Mouse (Mus musculus) midbrain, embryonic 12.5 days (tissue): ENCODE measurements around the gene Fgd1. TPM values are rescaled to one million over a fixed set of nuclear protein-coding genes. Genes with fewer than 3 reads are reported as not detected.

Experiments
- ATAC-seq: fragments of 200-750 bp; cut with Nextera tagmentation; 2 replicates; pipeline ENCODE4 v1.8.0; 2017; ENCODE audit warnings: low read depth, moderate TSS enrichment, moderate library complexity; ENCODE audit not compliant: low FRiP score
- H3K27ac ChIP-seq: fragments of 300-500 bp; sonication (generic); replicated peaks from 2 replicates; pipeline ENCODE4 v1.5.1; 2016; ENCODE audit warnings: mild to moderate bottlenecking
- H3K27me3 ChIP-seq: fragments of 300-500 bp; sonication (generic); 2 replicates; pipeline ENCODE4 v1.6.1; 2016; ENCODE audit warnings: mild to moderate bottlenecking
- H3K36me3 ChIP-seq: fragments of 300-500 bp; sonication (generic); 2 replicates; pipeline ENCODE4 v1.6.1; 2016
- H3K4me1 ChIP-seq: fragments of 300-500 bp; sonication (generic); 2 replicates; pipeline ENCODE4 v1.6.1; 2016
- H3K4me2 ChIP-seq: fragments of 300-500 bp; sonication (generic); replicated peaks from 2 replicates; pipeline ENCODE4 v1.6.1; 2016; ENCODE audit warnings: mild to moderate bottlenecking, moderate library complexity
- H3K4me3 ChIP-seq: fragments of 300-500 bp; sonication (generic); 2 replicates; pipeline ENCODE4 v1.5.1; 2016; ENCODE audit warnings: mild to moderate bottlenecking
- H3K9ac ChIP-seq: fragments of 300-500 bp; sonication (generic); replicated peaks from 2 replicates; pipeline ENCODE4 v1.6.1; 2016; ENCODE audit warnings: mild to moderate bottlenecking, moderate library complexity
- H3K9me3 ChIP-seq: fragments of 300-500 bp; sonication (generic); 2 replicates; pipeline ENCODE4 v1.6.1; 2016; ENCODE audit warnings: mild to moderate bottlenecking
- WGBS: fragments of 180-500 bp; shearing (Covaris S2); methylation state at CpG from one replicate; pipeline ENCODE4 v1.1.7; 2016; 5-methylcytosine and 5-hydroxymethylcytosine counted together
- polyA plus RNA-seq: library from polyadenylated mRNA; unstranded; fragments of >200 nt; fragmentation: Nextera tagmentation; extraction: Ambion mirVana; gene quantifications from 2 replicates; pipeline ENCODE4 v1.2.1, GENCODE M21; 2016

Gene Fgd1
- polyA plus RNA-seq, 1 experiment from 2014 or later, result 14.4 TPM

- H3K36me3 ChIP-seq, result no peaks in the 10 kb centered on the region
- no peak overlapping the region for H3K9ac ChIP-seq
- WGBS, result 64% methylated on average over 7 of the region's 7 CpGs
- no peak for ATAC-seq
- H3K27ac ChIP-seq, result no peak overlapping the region
- no peaks in the 10 kb centered on the region for H3K9me3 ChIP-seq
- no peak overlapping the region for H3K4me3 ChIP-seq
- H3K27me3 ChIP-seq, result peaks cover 3% of the 10 kb centered on the region; the same call in 1 of the 2 replicates
- peaks cover 18% of the 10 kb centered on the region for H3K4me1 ChIP-seq
- no peak overlapping the region for H3K4me2 ChIP-seq
These were observed 4.4 kb downstream of the Fgd1 start for GRCm38 (mm10) chrX:151050337-151050736.

GRCm38 (mm10) chrX:151054489-151054888 is 8.5 kb downstream of the Fgd1 start:
- Histone ChIP-seq H3K4me2 (no peak overlapping the region), H3K36me3 (no peaks in the 10 kb centered on the region), H3K27me3 (peaks cover 3% of the 10 kb centered on the region), H3K27ac (no peak overlapping the region), H3K9ac (no peak overlapping the region), H3K9me3 (no peaks in the 10 kb centered on the region), H3K4me3 (no peak overlapping the region), H3K4me1 (peaks cover 4% of the 10 kb centered on the region)
- ATAC-seq, result no peak
- 86% methylated on average over 5 of the region's 6 CpGs for WGBS

GRCm38 (mm10) chrX:151055559-151055958 is 9.6 kb downstream of the Fgd1 start:
- WGBS, result 14% methylated on average over 1 of the region's 1 CpGs
- Histone ChIP-seq H3K4me3 (no peak overlapping the region), H3K4me2 (no peak overlapping the region), H3K9me3 (no peaks in the 10 kb centered on the region), H3K9ac (no peak overlapping the region), H3K36me3 (no peaks in the 10 kb centered on the region), H3K4me1 (no peaks in the 10 kb centered on the region), H3K27ac (no peak overlapping the region), H3K27me3 (peaks cover 3% of the 10 kb centered on the region)
- ATAC-seq, result no peak

- Histone ChIP-seq H3K4me2 (no peak overlapping the region), H3K9me3 (no peaks in the 10 kb centered on the region), H3K9ac (no peak overlapping the region), H3K4me3 (no peak overlapping the region), H3K27me3 (peaks cover 7% of the 10 kb centered on the region; the same call in 1 of the 2 replicates), H3K4me1 (no peaks in the 10 kb centered on the region), H3K27ac (no peak overlapping the region), H3K36me3 (no peaks in the 10 kb centered on the region)
- no peak for ATAC-seq
- WGBS, result 82% methylated on average over 1 of the region's 1 CpGs
These were observed 13.4 kb downstream of the Fgd1 start for GRCm38 (mm10) chrX:151059346-151059745.

GRCm38 (mm10) chrX:151061615-151062299 is 15.8 kb downstream of the Fgd1 start:
- no peak for ATAC-seq
- no peak overlapping the region for H3K9ac ChIP-seq
- WGBS, result 79% methylated on average over 3 of the region's 3 CpGs
- no peak overlapping the region for H3K27ac ChIP-seq
- no peak overlapping the region for H3K4me3 ChIP-seq
- H3K4me2 ChIP-seq, result no peak overlapping the region
- 0 out of 2 replicates have a peak, but pooled peaks cover under 1% of the 10 kb centered on the region for H3K36me3 ChIP-seq
- H3K4me1 ChIP-seq, result no peaks in the 10 kb centered on the region
- H3K9me3 ChIP-seq, result no peaks in the 10 kb centered on the region
- H3K27me3 ChIP-seq, result peaks cover 7% of the 10 kb centered on the region; the same call in 1 of the 2 replicates

- ATAC-seq, result no peak
- 0 out of 2 replicates have a peak, but pooled peaks cover 7% of the 10 kb centered on the region for H3K27me3 ChIP-seq
- no peaks in the 10 kb centered on the region for H3K9me3 ChIP-seq
- peaks cover 21% of the 10 kb centered on the region; the same call in 1 of the 2 replicates for H3K36me3 ChIP-seq
- WGBS, result 86% methylated on average over 7 of the region's 7 CpGs
- H3K9ac ChIP-seq, result no peak overlapping the region
- H3K4me1 ChIP-seq, result no peaks in the 10 kb centered on the region
- no peak overlapping the region for H3K27ac ChIP-seq
- no peak overlapping the region for H3K4me3 ChIP-seq
- no peak overlapping the region for H3K4me2 ChIP-seq
These were observed 20.2 kb downstream of the Fgd1 start for GRCm38 (mm10) chrX:151066071-151066666.

GRCm38 (mm10) chrX:151067876-151068275 is 21.9 kb downstream of the Fgd1 start:
- Histone ChIP-seq H3K9ac (no peak overlapping the region), H3K4me2 (no peak overlapping the region), H3K27ac (no peak overlapping the region), H3K36me3 (peaks cover 38% of the 10 kb centered on the region; the same call in 1 of the 2 replicates), H3K4me3 (no peak overlapping the region), H3K27me3 (0 out of 2 replicates have a peak, but pooled peaks cover 3% of the 10 kb centered on the region), H3K9me3 (no peaks in the 10 kb centered on the region), H3K4me1 (no peaks in the 10 kb centered on the region)
- WGBS, result 95% methylated on average over 5 of the region's 5 CpGs
- ATAC-seq, result no peak

- H3K27me3 ChIP-seq, result no peaks in the 10 kb centered on the region
- H3K9me3 ChIP-seq, result no peaks in the 10 kb centered on the region
- peaks cover 34% of the 10 kb centered on the region for H3K36me3 ChIP-seq
- H3K4me2 ChIP-seq, result no peak overlapping the region
- no peak for ATAC-seq
- WGBS, result 95% methylated on average over 5 of the region's 5 CpGs
- H3K9ac ChIP-seq, result no peak overlapping the region
- no peak overlapping the region for H3K4me3 ChIP-seq
- no peaks in the 10 kb centered on the region for H3K4me1 ChIP-seq
- H3K27ac ChIP-seq, result no peak overlapping the region
These were observed 30.1 kb downstream of the Fgd1 start for GRCm38 (mm10) chrX:151076007-151076406.

- Histone ChIP-seq H3K27ac (no peak overlapping the region), H3K9me3 (no peaks in the 10 kb centered on the region), H3K27me3 (no peaks in the 10 kb centered on the region), H3K4me3 (no peak overlapping the region), H3K36me3 (peaks cover 26% of the 10 kb centered on the region), H3K9ac (no peak overlapping the region), H3K4me2 (no peak overlapping the region), H3K4me1 (no peaks in the 10 kb centered on the region)
- ATAC-seq, result no peak
- WGBS, result 77% methylated on average over 4 of the region's 4 CpGs
These were observed 31.1 kb downstream of the Fgd1 start for GRCm38 (mm10) chrX:151076941-151077485.

- Histone ChIP-seq H3K4me2 (no peak overlapping the region), H3K9ac (no peak overlapping the region), H3K9me3 (no peaks in the 10 kb centered on the region), H3K4me1 (no peaks in the 10 kb centered on the region), H3K4me3 (no peak overlapping the region), H3K27ac (no peak overlapping the region), H3K27me3 (peaks cover 7% of the 10 kb centered on the region), H3K36me3 (peaks cover 26% of the 10 kb centered on the region)
- 82% methylated on average over 2 of the region's 2 CpGs for WGBS
- no peak for ATAC-seq
These were observed 39.6 kb downstream of the Fgd1 start for GRCm38 (mm10) chrX:151085599-151085998.

GRCm38 (mm10) chrX:151087418-151087817 is 41.5 kb downstream of the Fgd1 start:
- 85% methylated on average over 1 of the region's 1 CpGs for WGBS
- peaks cover 7% of the 10 kb centered on the region for H3K27me3 ChIP-seq
- no peak overlapping the region for H3K9ac ChIP-seq
- no peak overlapping the region for H3K27ac ChIP-seq
- H3K4me1 ChIP-seq, result no peaks in the 10 kb centered on the region
- no peak overlapping the region for H3K4me2 ChIP-seq
- H3K4me3 ChIP-seq, result no peak overlapping the region
- no peak for ATAC-seq
- no peaks in the 10 kb centered on the region for H3K9me3 ChIP-seq
- H3K36me3 ChIP-seq, result peaks cover 25% of the 10 kb centered on the region
